Mouse (Mus musculus) midbrain, embryonic 11.5 days (tissue): ENCODE measurements at regions not wholly inside any gene's neighbourhood (a gene's known extent, or its start where the extent isn't known, plus 50 kb on each side); places are given as distances from the start of the nearest gene placed in this dataset.
"Not testable (repeated sequence)": the region's sequence is repeated elsewhere in the genome, so short reads cannot be mapped to it uniquely, and the experiment has no call there.

ENCODE experiments used
- ATAC-seq: fragments of 200-750 bp; cut with Nextera tagmentation; 2 replicates; pipeline ENCODE4 v1.8.0; 2017; ENCODE audit warnings: moderate TSS enrichment, moderate library complexity; ENCODE audit not compliant: low FRiP score
- DNase-seq: peaks from one replicate; pipeline ENCODE4 v3.0.0; 2015; ENCODE audit warnings: low spot score; ENCODE audit errors: missing footprints
- H3K27ac ChIP-seq: fragments of 300-500 bp; sonication (generic); 2 replicates; pipeline ENCODE4 v1.5.1; 2014; ENCODE audit warnings: low read depth, low read length
- H3K27me3 ChIP-seq: fragments of 300-500 bp; sonication (generic); 2 replicates; pipeline ENCODE4 v1.6.1; 2014; ENCODE audit warnings: mild to moderate bottlenecking, low read length, moderate library complexity, mixed read lengths; ENCODE audit not compliant: control insufficient read depth, insufficient read depth
- H3K36me3 ChIP-seq: fragments of 300-500 bp; sonication (generic); 2 replicates; pipeline ENCODE4 v1.6.1; 2014; ENCODE audit warnings: mild to moderate bottlenecking, low read length, moderate library complexity, mixed read lengths; ENCODE audit not compliant: control insufficient read depth, insufficient read depth
- H3K4me1 ChIP-seq: fragments of 300-500 bp; sonication (generic); 2 replicates; pipeline ENCODE4 v1.6.1; 2014; ENCODE audit warnings: low read length; ENCODE audit not compliant: control insufficient read depth, insufficient read depth
- H3K4me2 ChIP-seq: fragments of 300-500 bp; sonication (generic); 2 replicates; pipeline ENCODE4 v1.6.1; 2014; ENCODE audit warnings: mild to moderate bottlenecking, moderate library complexity
- H3K4me3 ChIP-seq: fragments of 300-500 bp; sonication (generic); 2 replicates; pipeline ENCODE4 v1.5.1; 2014; ENCODE audit warnings: low read depth, low read length
- H3K9ac ChIP-seq: fragments of 300-500 bp; sonication (generic); 2 replicates; pipeline ENCODE4 v1.6.1; 2014; ENCODE audit warnings: low read length
- H3K9me3 ChIP-seq: fragments of 300-500 bp; sonication (generic); 2 replicates; pipeline ENCODE4 v1.6.1; 2016; ENCODE audit warnings: low read length; ENCODE audit not compliant: control insufficient read depth
- WGBS: fragments of 180-500 bp; shearing (Covaris S2); extraction: QIAGEN DNeasy Blood & Tissue Kit; methylation state at CpG from one replicate; pipeline ENCODE4 v1.1.7; 2014; 5-methylcytosine and 5-hydroxymethylcytosine counted together

GRCm38 (mm10) chr2:51768298-51769271 lies 141.3 kb downstream of the Tas2r134 start:
- no peaks in the 10 kb centered on the region for H3K4me1 ChIP-seq
- WGBS = 82% methylated on average over 12 of the region's 12 CpGs
- H3K9ac ChIP-seq = no peak overlapping the region
- H3K9me3 ChIP-seq = no peaks in the 10 kb centered on the region
- ATAC-seq (no peak), DNase-seq (peak; percentile 59)
- H3K4me3 ChIP-seq = no peak overlapping the region
- H3K27ac ChIP-seq = no peak overlapping the region
- no peaks in the 10 kb centered on the region for H3K27me3 ChIP-seq
- no peaks in the 10 kb centered on the region for H3K36me3 ChIP-seq
- H3K4me2 ChIP-seq = no peak overlapping the region

GRCm38 (mm10) chr2:51785169-51785568 lies 149.8 kb downstream of the Rbm43 start:
- 84% methylated on average over 1 of the region's 1 CpGs for WGBS
- Histone ChIP-seq H3K4me1 (no peaks in the 10 kb centered on the region), H3K9ac (no peak overlapping the region), H3K4me3 (no peak overlapping the region), H3K9me3 (no peaks in the 10 kb centered on the region), H3K27me3 (no peaks in the 10 kb centered on the region), H3K27ac (no peak overlapping the region), H3K4me2 (no peak overlapping the region), H3K36me3 (no peaks in the 10 kb centered on the region)
- no peak for DNase-seq
- ATAC-seq = no peak

- H3K36me3 ChIP-seq = no peaks in the 10 kb centered on the region
- no peak overlapping the region for H3K9ac ChIP-seq
- WGBS = 69% methylated on average over 3 of the region's 3 CpGs
- no peak overlapping the region for H3K4me2 ChIP-seq
- no peaks in the 10 kb centered on the region for H3K9me3 ChIP-seq
- no peaks in the 10 kb centered on the region for H3K27me3 ChIP-seq
- ATAC-seq = no peak
- no peak overlapping the region for H3K4me3 ChIP-seq
- DNase-seq = no peak
- H3K27ac ChIP-seq = no peak overlapping the region
- no peaks in the 10 kb centered on the region for H3K4me1 ChIP-seq
Observed at GRCm38 (mm10) chr2:51788896-51789295, 146.1 kb downstream of the Rbm43 start.

- H3K4me2 ChIP-seq, H3K36me3 ChIP-seq, H3K4me1 ChIP-seq, H3K9me3 ChIP-seq, H3K27ac ChIP-seq, H3K27me3 ChIP-seq, ATAC-seq, H3K4me3 ChIP-seq, DNase-seq, H3K9ac ChIP-seq: not testable (repeated sequence)
- WGBS = 90% methylated on average over 2 of the region's 2 CpGs
Observed at GRCm38 (mm10) chr2:51793291-51793690, 141.7 kb downstream of the Rbm43 start.

GRCm38 (mm10) chr2:51799856-51800255 lies 135.1 kb downstream of the Rbm43 start:
- 96% methylated on average over 1 of the region's 1 CpGs for WGBS
- ATAC-seq = no peak
- no peak overlapping the region for H3K4me2 ChIP-seq
- no peaks in the 10 kb centered on the region for H3K9me3 ChIP-seq
- no peaks in the 10 kb centered on the region for H3K27me3 ChIP-seq
- H3K4me3 ChIP-seq = no peak overlapping the region
- DNase-seq = no peak
- no peaks in the 10 kb centered on the region for H3K4me1 ChIP-seq
- no peak overlapping the region for H3K27ac ChIP-seq
- no peaks in the 10 kb centered on the region for H3K36me3 ChIP-seq
- no peak overlapping the region for H3K9ac ChIP-seq

GRCm38 (mm10) chr2:51822976-51823375 lies 112.0 kb downstream of the Rbm43 start:
- H3K4me3 ChIP-seq = no peak overlapping the region
- WGBS = 84% methylated on average over 2 of the region's 2 CpGs
- no peak for DNase-seq

GRCm38 (mm10) chr2:51830286-51830944 lies 104.5 kb downstream of the Rbm43 start:
- DNase-seq (peak; percentile 90), ATAC-seq (peak; percentile 54)
- no peak overlapping the region for H3K9ac ChIP-seq
- H3K4me1 ChIP-seq = peaks cover 3% of the 10 kb centered on the region; the same call in 1 of the 2 replicates
- H3K27me3 ChIP-seq = no peaks in the 10 kb centered on the region
- H3K27ac ChIP-seq = peak overlapping the region; percentile 44; the same call in 1 of the 2 replicates
- no peaks in the 10 kb centered on the region for H3K9me3 ChIP-seq
- 41% methylated on average over 7 of the region's 7 CpGs for WGBS
- no peak overlapping the region for H3K4me3 ChIP-seq
- H3K36me3 ChIP-seq = no peaks in the 10 kb centered on the region
- H3K4me2 ChIP-seq = no peak overlapping the region

More at GRCm38 (mm10) chr2:51822976-51823375, 112.0 kb downstream of the Rbm43 start:
- Histone ChIP-seq H3K9me3 (no peaks in the 10 kb centered on the region), H3K4me1 (no peaks in the 10 kb centered on the region), H3K9ac (no peak overlapping the region), H3K4me2 (no peak overlapping the region), H3K27me3 (no peaks in the 10 kb centered on the region), H3K27ac (no peak overlapping the region), H3K36me3 (no peaks in the 10 kb centered on the region)
- ATAC-seq = no peak

- Histone ChIP-seq H3K27ac (peak overlapping the region; percentile 44), H3K4me2 (no peak overlapping the region), H3K27me3 (no peaks in the 10 kb centered on the region), H3K9me3 (no peaks in the 10 kb centered on the region), H3K4me1 (peaks cover 3% of the 10 kb centered on the region; the same call in 1 of the 2 replicates), H3K9ac (no peak overlapping the region), H3K36me3 (no peaks in the 10 kb centered on the region), H3K4me3 (no peak overlapping the region)
- DNase-seq (no peak), ATAC-seq (peak; percentile 87)
- WGBS = 69% methylated on average over 9 of the region's 9 CpGs
Observed at GRCm38 (mm10) chr2:51830965-51831720, 103.8 kb downstream of the Rbm43 start.
